Mouse (Mus musculus): ENCODE measurements at regions not wholly inside any gene's neighbourhood (a gene's known extent, or its start where the extent isn't known, plus 50 kb on each side); places are given as distances from the start of the nearest gene placed in this dataset.

DNA sequence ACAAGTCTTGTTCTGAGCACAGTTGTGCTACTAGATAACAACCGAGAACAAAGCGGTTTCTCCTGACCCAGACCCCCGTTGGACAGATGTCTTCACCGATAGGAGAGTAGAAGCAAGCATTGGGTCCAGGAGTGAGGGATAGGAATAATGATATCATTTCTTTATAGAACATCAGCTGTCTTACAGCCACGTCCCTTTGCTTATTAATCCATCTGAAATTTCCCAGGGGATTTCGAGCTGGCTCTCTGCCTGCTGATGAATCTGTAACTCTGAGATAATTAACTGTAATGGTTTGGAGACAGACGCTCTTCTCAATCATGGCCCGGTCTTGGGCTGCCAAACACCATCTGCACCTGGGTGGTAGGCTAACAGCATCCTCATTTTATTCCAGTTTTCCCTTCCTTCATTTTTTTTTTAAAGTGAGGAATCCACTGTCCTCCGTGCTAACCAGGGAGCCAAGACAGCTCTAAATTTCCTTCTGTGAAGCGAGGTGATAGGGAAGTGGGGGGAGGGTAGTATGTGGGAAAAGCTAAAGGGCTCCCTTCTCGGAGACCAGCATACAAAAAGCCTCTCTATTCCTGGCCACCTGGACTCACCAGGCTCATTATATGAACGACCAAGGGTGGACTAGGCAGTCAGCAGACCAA, 75.0 kb upstream of the 1700025G04Rik start:
- H3K27ac ChIP-seq: no peak overlapping the region
- H3K4me3 ChIP-seq: no peak overlapping the region
- 59% methylated on average over 12 of the region's 12 CpGs for WGBS
- H3K4me2 ChIP-seq: no peak overlapping the region
- no peak for ATAC-seq (ENCODE audit: insufficient number of reproducible peaks, insufficient read depth, low FRiP score, low TSS enrichment, low read depth)
- no peak overlapping the region for H3K9ac ChIP-seq
- H3K36me3 ChIP-seq: no peaks in the 10 kb centered on the region
- H3K9me3 ChIP-seq: no peaks in the 10 kb centered on the region
- peaks cover 9% of the 10 kb centered on the region; the same call in 1 of the 2 replicates for H3K4me1 ChIP-seq
- H3K27me3 ChIP-seq: no peaks in the 10 kb centered on the region

DNA sequence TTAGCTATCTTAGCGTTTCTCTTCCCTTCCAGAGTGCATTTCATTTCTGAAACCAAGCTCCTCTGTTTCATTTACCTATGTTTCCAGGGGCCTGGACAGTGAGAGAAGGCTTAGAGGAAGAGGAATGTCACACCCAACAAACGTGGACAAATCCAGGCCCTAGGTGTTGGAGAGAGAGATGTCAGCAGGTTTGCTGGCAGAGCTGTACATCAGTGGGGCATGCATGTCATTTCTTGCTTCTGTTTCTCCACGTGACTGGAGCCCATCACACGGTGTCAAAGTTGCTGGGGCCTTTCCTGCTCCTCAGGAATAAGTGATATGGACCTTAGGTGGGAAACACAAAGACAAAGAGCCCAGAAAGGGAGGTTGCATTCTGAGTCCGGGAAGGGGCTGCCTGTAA, 74.3 kb upstream of the 1700025G04Rik start:
- Histone ChIP-seq H3K4me3 (no peak overlapping the region), H3K27ac (no peak overlapping the region), H3K27me3 (no peaks in the 10 kb centered on the region), H3K9ac (no peak overlapping the region), H3K36me3 (no peaks in the 10 kb centered on the region), H3K4me1 (peaks cover 9% of the 10 kb centered on the region; the same call in 1 of the 2 replicates), H3K4me2 (no peak overlapping the region), H3K9me3 (no peaks in the 10 kb centered on the region)
- no peak for ATAC-seq (ENCODE audit: insufficient number of reproducible peaks, insufficient read depth, low FRiP score, low TSS enrichment, low read depth)
- 74% methylated on average over 5 of the region's 5 CpGs for WGBS

DNA sequence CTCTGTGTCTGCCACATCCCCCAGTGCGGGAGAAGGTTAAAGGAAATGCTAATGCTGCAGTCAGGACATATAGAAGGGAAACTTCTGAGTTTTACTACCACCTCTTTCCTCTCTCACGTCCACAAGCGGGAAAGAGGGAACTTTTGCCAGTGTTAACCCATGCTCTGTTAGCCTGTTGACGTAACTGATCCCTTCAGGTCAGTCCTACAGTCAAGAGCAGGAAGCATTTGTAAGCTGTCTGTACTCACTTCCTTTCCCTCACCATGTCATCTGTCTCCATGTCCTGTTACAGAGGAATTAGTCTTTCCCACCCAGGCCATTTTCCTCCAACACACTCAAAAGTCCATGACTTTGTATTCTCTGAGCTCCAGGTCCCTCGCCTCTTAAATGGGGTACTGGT, 62.5 kb upstream of the 1700025G04Rik start:
- no peak overlapping the region for H3K4me3 ChIP-seq
- no peaks in the 10 kb centered on the region for H3K27me3 ChIP-seq
- H3K36me3 ChIP-seq: no peaks in the 10 kb centered on the region
- no peak overlapping the region for H3K4me2 ChIP-seq
- no peaks in the 10 kb centered on the region for H3K9me3 ChIP-seq
- WGBS: 77% methylated on average over 5 of the region's 5 CpGs
- H3K27ac ChIP-seq: no peak overlapping the region
- ATAC-seq (ENCODE audit: insufficient number of reproducible peaks, insufficient read depth, low FRiP score, low TSS enrichment, low read depth): no peak
- no peak overlapping the region for H3K9ac ChIP-seq
- H3K4me1 ChIP-seq: no peaks in the 10 kb centered on the region

DNA sequence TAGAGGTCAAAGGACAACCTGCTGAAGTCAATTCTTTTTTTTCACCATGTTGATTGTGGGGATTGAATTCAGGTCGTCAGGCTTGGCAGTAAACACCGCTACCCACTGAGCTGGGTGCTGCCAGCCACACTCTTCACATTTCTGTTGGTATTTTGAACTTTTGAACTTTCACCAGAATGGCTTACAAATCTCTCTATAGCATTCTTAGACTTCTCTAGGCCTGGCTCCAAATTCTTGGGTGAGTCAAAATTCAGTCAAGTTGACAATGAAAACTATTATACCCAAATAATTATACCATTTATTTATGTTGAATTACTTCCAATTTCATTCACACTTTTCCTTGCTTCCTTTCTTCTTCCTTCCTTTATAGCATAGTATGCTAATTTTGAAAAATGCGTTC, 58.8 kb upstream of the 1700025G04Rik start:
- H3K9me3 ChIP-seq: no peaks in the 10 kb centered on the region
- WGBS: 75% methylated on average over 3 of the region's 3 CpGs
- no peak overlapping the region for H3K9ac ChIP-seq
- H3K4me2 ChIP-seq: no peak overlapping the region
- H3K27me3 ChIP-seq: no peaks in the 10 kb centered on the region
- H3K4me3 ChIP-seq: no peak overlapping the region
- ATAC-seq (ENCODE audit: insufficient number of reproducible peaks, insufficient read depth, low FRiP score, low TSS enrichment, low read depth): no peak
- no peak overlapping the region for H3K27ac ChIP-seq
- no peaks in the 10 kb centered on the region for H3K4me1 ChIP-seq
- no peaks in the 10 kb centered on the region for H3K36me3 ChIP-seq

DNA sequence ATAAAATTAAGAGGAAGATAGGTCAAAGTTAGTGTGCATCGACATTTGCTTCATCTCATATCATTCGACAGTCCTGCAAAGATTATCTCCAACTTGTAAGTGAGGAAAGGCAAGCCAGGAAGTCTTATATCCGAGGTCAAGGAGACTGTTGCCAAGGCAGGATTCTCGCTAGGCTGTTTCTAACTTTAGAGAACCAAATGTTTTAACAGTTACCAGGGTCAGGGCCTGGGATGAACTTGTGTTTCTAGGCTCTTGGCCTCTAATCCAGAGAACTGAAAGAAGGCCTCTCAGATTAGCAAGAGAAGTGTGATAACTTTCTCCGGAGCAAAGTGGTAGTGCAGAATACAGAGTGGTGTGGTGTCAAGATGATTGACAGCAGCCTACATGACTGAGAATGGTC, 50.2 kb upstream of the 1700025G04Rik start:
- Histone ChIP-seq H3K36me3 (no peaks in the 10 kb centered on the region), H3K9me3 (peaks cover 8% of the 10 kb centered on the region; the same call in 1 of the 2 replicates), H3K4me3 (no peak overlapping the region), H3K4me2 (no peak overlapping the region), H3K27ac (no peak overlapping the region), H3K4me1 (no peaks in the 10 kb centered on the region), H3K27me3 (no peaks in the 10 kb centered on the region), H3K9ac (no peak overlapping the region)
- ATAC-seq (ENCODE audit: insufficient number of reproducible peaks, insufficient read depth, low FRiP score, low TSS enrichment, low read depth): no peak
- 79% methylated on average over 5 of the region's 5 CpGs for WGBS
